Mouse (Mus musculus): ENCODE data around the gene Fopnl. TPM values are rescaled to one million over a fixed set of nuclear protein-coding genes. Genes with fewer than 3 reads are reported as not detected.

The Fopnl gene
- polyA plus RNA-seq, 1 experiment: 59.1 TPM

DNA sequence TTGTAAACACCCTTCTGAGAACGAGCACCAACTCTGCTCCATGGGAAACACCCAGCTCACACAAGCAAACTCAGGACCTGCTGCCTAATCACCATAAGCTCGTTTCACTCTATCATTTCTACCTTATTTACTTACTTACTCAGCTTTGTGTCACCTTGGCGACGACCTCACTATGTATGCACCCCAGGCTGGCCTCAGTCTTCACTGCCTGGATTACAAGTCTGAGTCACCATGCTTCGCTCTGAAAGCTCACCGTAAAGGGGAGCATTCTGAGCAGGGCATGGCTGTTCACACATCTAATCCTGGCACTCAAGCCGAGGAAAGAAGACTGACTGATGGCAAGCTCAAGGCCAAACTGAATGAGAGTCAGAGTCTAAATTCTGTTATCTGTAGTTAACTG lies 13.5 kb downstream of the Fopnl start:
- H3K4me3 ChIP-seq (replicated peaks; ENCODE audit: control insufficient read depth, low read depth, low read length): no peak overlapping the region
- no peak overlapping the region for H3K27ac ChIP-seq (ENCODE audit: control insufficient read depth, insufficient read depth, low read depth, low read length, poor library complexity)
- 90% methylated on average over 7 of the region's 7 CpGs for WGBS
- H3K4me1 ChIP-seq (ENCODE audit: control insufficient read depth, insufficient read depth, low read length): no peaks in the 10 kb centered on the region; the same call in none of the 2 replicates
- no peak for TF ChIP-seq CTCF (IDR thresholded peaks at IDR 0.05; ENCODE audit: control insufficient read depth, insufficient read depth, low read length)
- no peak for TF ChIP-seq POLR2A (IDR thresholded peaks at IDR 0.05; ENCODE audit: borderline replicate concordance, control insufficient read depth, low read depth, low read length)

- no peak overlapping the region for H3K27ac ChIP-seq (ENCODE audit: control insufficient read depth, insufficient read depth, low read depth, low read length, poor library complexity)
- TF ChIP-seq CTCF (IDR thresholded peaks at IDR 0.05; ENCODE audit: control insufficient read depth, insufficient read depth, low read length): no peak
- no peak for TF ChIP-seq POLR2A (IDR thresholded peaks at IDR 0.05; ENCODE audit: borderline replicate concordance, control insufficient read depth, low read depth, low read length)
- WGBS: 91% methylated on average over 2 of the region's 2 CpGs
- no peaks in the 10 kb centered on the region; the same call in none of the 2 replicates for H3K4me1 ChIP-seq (ENCODE audit: control insufficient read depth, insufficient read depth, low read length)
- no peak overlapping the region for H3K4me3 ChIP-seq (replicated peaks; ENCODE audit: control insufficient read depth, low read depth, low read length)
These were observed 14.1 kb downstream of the Fopnl start for GRCm38 (mm10) chr16:14303148-14303547.

DNA sequence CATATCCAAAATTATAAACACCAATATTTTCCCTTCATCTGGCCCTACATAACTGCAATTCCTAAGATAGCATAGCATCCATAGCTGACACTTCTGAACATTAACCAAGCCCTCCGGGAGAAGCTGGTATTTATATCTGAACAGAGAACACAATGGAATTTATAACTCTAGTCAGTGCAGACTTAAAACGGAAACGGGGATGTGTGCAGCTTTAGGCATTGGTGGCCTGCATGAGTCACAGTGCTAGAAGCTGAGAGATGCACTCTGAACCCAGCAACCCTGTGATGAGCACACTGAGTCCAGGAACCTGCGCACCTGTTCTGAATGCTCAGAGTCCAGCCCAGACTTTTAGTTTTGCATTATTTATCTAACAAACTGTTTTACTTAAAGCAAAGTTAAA lies 18.7 kb downstream of the Fopnl start:
- Histone ChIP-seq H3K27ac (ENCODE audit: control insufficient read depth, insufficient read depth, low read depth, low read length, poor library complexity) (no peak overlapping the region), H3K4me1 (ENCODE audit: control insufficient read depth, insufficient read depth, low read length) (no peaks in the 10 kb centered on the region), H3K4me3 (replicated peaks; ENCODE audit: control insufficient read depth, low read depth, low read length) (no peak overlapping the region)
- WGBS: 92% methylated on average over 4 of the region's 4 CpGs
- no peak for TF ChIP-seq CTCF (IDR thresholded peaks at IDR 0.05; ENCODE audit: control insufficient read depth, insufficient read depth, low read length)
- no peak for TF ChIP-seq POLR2A (IDR thresholded peaks at IDR 0.05; ENCODE audit: borderline replicate concordance, control insufficient read depth, low read depth, low read length)

GRCm38 (mm10) chr16:14297746-14298145 lies 19.5 kb downstream of the Fopnl start:
- TF ChIP-seq CTCF (IDR thresholded peaks at IDR 0.05; ENCODE audit: control insufficient read depth, insufficient read depth, low read length): no peak
- TF ChIP-seq POLR2A (IDR thresholded peaks at IDR 0.05; ENCODE audit: borderline replicate concordance, control insufficient read depth, low read depth, low read length): no peak
- Histone ChIP-seq H3K27ac (ENCODE audit: control insufficient read depth, insufficient read depth, low read depth, low read length, poor library complexity) (no peak overlapping the region), H3K4me3 (replicated peaks; ENCODE audit: control insufficient read depth, low read depth, low read length) (no peak overlapping the region), H3K4me1 (ENCODE audit: control insufficient read depth, insufficient read depth, low read length) (no peaks in the 10 kb centered on the region; the same call in 1 of the 2 replicates)
- 89% methylated on average over 4 of the region's 4 CpGs for WGBS

GRCm38 (mm10) chr16:14297137-14297536 lies 20.1 kb downstream of the Fopnl start:
- H3K4me3 ChIP-seq (replicated peaks; ENCODE audit: control insufficient read depth, low read depth, low read length): no peak overlapping the region
- 88% methylated on average over 3 of the region's 3 CpGs for WGBS
- no peaks in the 10 kb centered on the region; the same call in none of the 2 replicates for H3K4me1 ChIP-seq (ENCODE audit: control insufficient read depth, insufficient read depth, low read length)
- H3K27ac ChIP-seq (ENCODE audit: control insufficient read depth, insufficient read depth, low read depth, low read length, poor library complexity): no peak overlapping the region
- TF ChIP-seq CTCF (IDR thresholded peaks at IDR 0.05; ENCODE audit: control insufficient read depth, insufficient read depth, low read length) (no peak), POLR2A (IDR thresholded peaks at IDR 0.05; ENCODE audit: borderline replicate concordance, control insufficient read depth, low read depth, low read length) (no peak)

GRCm38 (mm10) chr16:14296544-14297124 lies 20.6 kb downstream of the Fopnl start:
- no peak for TF ChIP-seq POLR2A (IDR thresholded peaks at IDR 0.05; ENCODE audit: borderline replicate concordance, control insufficient read depth, low read depth, low read length)
- TF ChIP-seq CTCF (IDR thresholded peaks at IDR 0.05; ENCODE audit: control insufficient read depth, insufficient read depth, low read length): no peak
- WGBS: 88% methylated on average over 2 of the region's 2 CpGs
- no peaks in the 10 kb centered on the region; the same call in none of the 2 replicates for H3K4me1 ChIP-seq (ENCODE audit: control insufficient read depth, insufficient read depth, low read length)
- no peak overlapping the region for H3K27ac ChIP-seq (ENCODE audit: control insufficient read depth, insufficient read depth, low read depth, low read length, poor library complexity)
- no peak overlapping the region for H3K4me3 ChIP-seq (replicated peaks; ENCODE audit: control insufficient read depth, low read depth, low read length)

- no peaks in the 10 kb centered on the region; the same call in none of the 2 replicates for H3K4me1 ChIP-seq (ENCODE audit: control insufficient read depth, insufficient read depth, low read length)
- 45% methylated on average over 2 of the region's 2 CpGs for WGBS
- no peak overlapping the region for H3K27ac ChIP-seq (ENCODE audit: control insufficient read depth, insufficient read depth, low read depth, low read length, poor library complexity)
- no peak overlapping the region for H3K4me3 ChIP-seq (replicated peaks; ENCODE audit: control insufficient read depth, low read depth, low read length)
- TF ChIP-seq CTCF (IDR thresholded peaks at IDR 0.05; ENCODE audit: control insufficient read depth, insufficient read depth, low read length): no peak
- no peak for TF ChIP-seq POLR2A (IDR thresholded peaks at IDR 0.05; ENCODE audit: borderline replicate concordance, control insufficient read depth, low read depth, low read length)
These were observed 21.9 kb downstream of the Fopnl start for GRCm38 (mm10) chr16:14295291-14295690.

DNA sequence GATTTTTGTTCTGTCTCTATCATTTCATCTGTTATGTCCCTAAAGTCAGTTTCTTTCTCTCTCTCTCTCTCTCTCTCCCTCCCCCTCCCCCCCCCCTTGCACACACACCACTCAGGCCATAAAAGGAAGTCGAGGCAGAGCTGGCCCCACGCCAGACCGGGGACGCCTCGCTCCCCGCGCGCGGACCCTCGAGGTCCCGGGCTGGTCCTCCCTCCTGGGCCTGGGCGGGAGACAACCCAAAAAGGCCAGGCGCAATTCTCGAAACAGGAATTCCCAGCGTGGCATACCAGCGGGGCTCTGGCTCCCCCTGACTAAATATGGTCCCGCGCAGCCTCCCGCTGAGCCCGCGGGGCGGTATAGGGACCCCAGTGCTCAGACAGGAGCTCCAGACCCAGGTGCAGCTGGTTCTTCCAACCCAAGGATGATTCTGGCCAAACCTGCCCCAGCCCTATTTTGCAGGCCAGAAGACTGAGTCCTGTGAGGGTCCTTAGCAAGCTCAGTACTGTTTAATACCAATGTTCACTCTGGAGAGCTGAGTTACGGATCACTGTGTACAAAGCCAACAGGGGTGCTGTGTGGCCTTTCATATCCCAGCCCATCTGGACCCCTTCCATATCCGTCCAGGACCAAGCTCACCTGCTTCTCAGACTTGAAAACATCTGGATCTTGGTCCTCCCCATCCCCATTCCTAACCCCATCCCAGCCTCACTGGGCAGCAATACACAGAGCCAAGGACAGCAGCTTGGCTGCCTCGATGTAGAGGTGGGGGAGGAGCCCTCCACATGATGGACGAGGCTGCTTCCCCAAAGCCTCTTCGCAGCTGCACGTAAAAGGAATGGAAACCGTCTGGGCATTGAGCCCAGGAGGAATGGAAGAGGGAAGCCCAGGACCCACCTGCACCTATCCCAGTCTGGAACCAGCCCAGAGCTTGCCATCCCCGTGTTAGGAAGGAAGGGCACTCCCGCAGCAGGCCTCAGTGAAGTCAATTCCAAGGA lies 24.7 kb downstream of the Fopnl start:
- Histone ChIP-seq H3K27ac (ENCODE audit: control insufficient read depth, insufficient read depth, low read depth, low read length, poor library complexity) (no peak overlapping the region), H3K4me1 (ENCODE audit: control insufficient read depth, insufficient read depth, low read length) (no peaks in the 10 kb centered on the region; the same call in none of the 2 replicates), H3K4me3 (replicated peaks; ENCODE audit: control insufficient read depth, low read depth, low read length) (no peak overlapping the region)
- TF ChIP-seq CTCF (IDR thresholded peaks at IDR 0.05; ENCODE audit: control insufficient read depth, insufficient read depth, low read length) (no peak), POLR2A (IDR thresholded peaks at IDR 0.05; ENCODE audit: borderline replicate concordance, control insufficient read depth, low read depth, low read length) (no peak)
- WGBS: 18% methylated on average over 31 of the region's 31 CpGs
